Mouse (Mus musculus): ENCODE data around the gene Pdia3. TPM values are rescaled to one million over a fixed set of nuclear protein-coding genes. Genes with fewer than 3 reads are reported as not detected.
"Not testable (repeated sequence)": the region's sequence is repeated elsewhere in the genome, so short reads cannot be mapped to it uniquely, and the experiment has no call there.

Gene Pdia3
- polyA plus RNA-seq (2012; rRNA removed): 96.5 and 99.1 TPM in 2 replicates

GRCm38 (mm10) chr2:121413387-121414042, at the start of gene Pdia3, which contains the start of gene Catsper2:
Gene Pdia3 (plus strand): TSS chr2:121413775.
Gene Catsper2 (minus strand): TSS chr2:121413792.
- peak; percentile 68 for TF ChIP-seq POLR2A (IDR thresholded peaks at IDR 0.05; ENCODE audit: borderline replicate concordance, insufficient read depth, low read length)
- TF ChIP-seq CTCF (IDR thresholded peaks at IDR 0.05; ENCODE audit: borderline replicate concordance, insufficient read depth, low read depth, low read length): no peak
- under 1% methylated on average over 67 of the region's 68 CpGs for WGBS
- peaks cover 4% of the 10 kb centered on the region; the same call in 1 of the 2 replicates for H3K4me1 ChIP-seq (ENCODE audit: control insufficient read depth, insufficient read depth, low read length)
- peak; percentile 97 to 98 for DNase-seq
- H3K4me3 ChIP-seq (replicated peaks; ENCODE audit: insufficient read depth, low read depth, low read length): peak within 1 kb of the TSS; percentile 94
- H3K27ac ChIP-seq (ENCODE audit: insufficient read depth, low read length): peak within 1 kb of the TSS; percentile 97
- no peaks in the 10 kb centered on the region for H3K27me3 ChIP-seq (ENCODE audit: control insufficient read depth, insufficient read depth, low read length)

DNA sequence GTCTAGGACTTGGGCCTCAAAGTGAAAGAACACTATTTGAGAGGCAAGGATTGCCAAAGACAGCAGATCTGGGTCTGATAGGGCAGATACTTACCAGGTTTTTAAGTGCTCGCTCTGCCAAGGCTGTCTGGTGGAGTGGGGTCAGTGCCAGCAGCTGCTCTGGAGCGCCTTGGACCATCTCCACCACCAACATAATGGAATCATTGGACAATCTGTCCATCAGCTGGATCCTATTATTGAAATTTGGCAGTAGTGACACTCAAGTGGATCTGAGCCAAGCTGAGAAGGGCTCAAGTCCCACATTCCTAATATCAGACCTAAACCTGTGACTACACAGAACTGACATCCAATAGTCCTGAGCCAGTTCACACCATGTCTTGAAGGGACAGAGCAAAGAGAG, 44.7 kb upstream of the Pdia3 start:
- H3K4me3 ChIP-seq (replicated peaks; ENCODE audit: insufficient read depth, low read depth, low read length): no peak overlapping the region
- WGBS: 16% methylated on average over 2 of the region's 2 CpGs
- TF ChIP-seq CTCF (IDR thresholded peaks at IDR 0.05; ENCODE audit: borderline replicate concordance, insufficient read depth, low read depth, low read length) (no peak), POLR2A (IDR thresholded peaks at IDR 0.05; ENCODE audit: borderline replicate concordance, insufficient read depth, low read length) (no peak)
- H3K27me3 ChIP-seq (ENCODE audit: control insufficient read depth, insufficient read depth, low read length): no peaks in the 10 kb centered on the region
- H3K27ac ChIP-seq (ENCODE audit: insufficient read depth, low read length): no peak overlapping the region
- DNase-seq: peak in 1 of 2 experiments; percentile 52
- H3K4me1 ChIP-seq (ENCODE audit: control insufficient read depth, insufficient read depth, low read length): peaks cover 8% of the 10 kb centered on the region

GRCm38 (mm10) chr2:121370921-121371320, 42.7 kb upstream of the Pdia3 start:
- Histone ChIP-seq H3K4me3 (replicated peaks; ENCODE audit: insufficient read depth, low read depth, low read length) (no peak overlapping the region), H3K27me3 (ENCODE audit: control insufficient read depth, insufficient read depth, low read length) (no peaks in the 10 kb centered on the region), H3K27ac (ENCODE audit: insufficient read depth, low read length) (no peak overlapping the region), H3K4me1 (ENCODE audit: control insufficient read depth, insufficient read depth, low read length) (peaks cover 8% of the 10 kb centered on the region)
- no peak for DNase-seq
- no peak for TF ChIP-seq CTCF (IDR thresholded peaks at IDR 0.05; ENCODE audit: borderline replicate concordance, insufficient read depth, low read depth, low read length)
- no peak for TF ChIP-seq POLR2A (IDR thresholded peaks at IDR 0.05; ENCODE audit: borderline replicate concordance, insufficient read depth, low read length)
- 89% methylated on average over 5 of the region's 5 CpGs for WGBS

- 77% methylated on average over 3 of the region's 3 CpGs for WGBS
Observed at GRCm38 (mm10) chr2:121372266-121372665, 41.3 kb upstream of the Pdia3 start.

DNA sequence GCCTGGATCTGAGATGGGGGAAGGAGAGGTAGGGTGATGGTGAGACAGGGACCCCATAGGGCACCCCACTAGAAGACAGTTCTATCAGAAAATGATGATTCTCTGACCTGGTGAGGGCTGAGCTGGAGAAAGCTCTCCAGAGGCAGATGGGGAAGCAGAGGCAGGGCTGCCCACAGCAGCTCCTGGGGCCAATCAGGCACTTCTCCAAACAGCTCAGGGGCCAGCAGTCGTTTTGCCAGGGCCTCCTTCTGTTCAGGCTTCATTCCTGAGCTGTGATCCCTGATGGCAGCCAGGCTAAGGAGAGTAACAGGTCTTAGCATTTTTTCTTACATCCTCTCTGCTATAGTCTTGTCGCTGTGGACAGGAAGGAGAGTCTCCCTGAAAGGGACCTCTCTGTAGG, 38.8 kb upstream of the Pdia3 start:
- no peak for TF ChIP-seq POLR2A (IDR thresholded peaks at IDR 0.05; ENCODE audit: borderline replicate concordance, insufficient read depth, low read length)
- TF ChIP-seq CTCF (IDR thresholded peaks at IDR 0.05; ENCODE audit: borderline replicate concordance, insufficient read depth, low read depth, low read length): no peak
- 44% methylated on average over 2 of the region's 2 CpGs for WGBS
- DNase-seq: no peak

More at GRCm38 (mm10) chr2:121372266-121372665, 41.3 kb upstream of the Pdia3 start:
- Histone ChIP-seq H3K4me3 (replicated peaks; ENCODE audit: insufficient read depth, low read depth, low read length) (no peak overlapping the region), H3K4me1 (ENCODE audit: control insufficient read depth, insufficient read depth, low read length) (peaks cover 13% of the 10 kb centered on the region), H3K27me3 (ENCODE audit: control insufficient read depth, insufficient read depth, low read length) (no peaks in the 10 kb centered on the region), H3K27ac (ENCODE audit: insufficient read depth, low read length) (no peak overlapping the region)
- DNase-seq: no peak
- TF ChIP-seq CTCF (IDR thresholded peaks at IDR 0.05; ENCODE audit: borderline replicate concordance, insufficient read depth, low read depth, low read length) (no peak), POLR2A (IDR thresholded peaks at IDR 0.05; ENCODE audit: borderline replicate concordance, insufficient read depth, low read length) (no peak)

GRCm38 (mm10) chr2:121386961-121387575, 26.5 kb upstream of the Pdia3 start, which contains the start of gene Strc:
Gene Strc (minus strand): TSS chr2:121387168.
- H3K4me3 ChIP-seq (replicated peaks; ENCODE audit: insufficient read depth, low read depth, low read length); H3K27me3 ChIP-seq (ENCODE audit: control insufficient read depth, insufficient read depth, low read length); DNase-seq; H3K4me1 ChIP-seq (ENCODE audit: control insufficient read depth, insufficient read depth, low read length); H3K27ac ChIP-seq (ENCODE audit: insufficient read depth, low read length): not testable (repeated sequence)
- 86% methylated on average over 16 of the region's 17 CpGs for WGBS

More for the DNA sequence above, 38.8 kb upstream of the Pdia3 start:
- no peak overlapping the region for H3K4me3 ChIP-seq (replicated peaks; ENCODE audit: insufficient read depth, low read depth, low read length)
- 0 out of 2 replicates have a peak, but pooled peaks cover 5% of the 10 kb centered on the region for H3K4me1 ChIP-seq (ENCODE audit: control insufficient read depth, insufficient read depth, low read length)
- no peaks in the 10 kb centered on the region for H3K27me3 ChIP-seq (ENCODE audit: control insufficient read depth, insufficient read depth, low read length)
- H3K27ac ChIP-seq (ENCODE audit: insufficient read depth, low read length): no peak overlapping the region

DNA sequence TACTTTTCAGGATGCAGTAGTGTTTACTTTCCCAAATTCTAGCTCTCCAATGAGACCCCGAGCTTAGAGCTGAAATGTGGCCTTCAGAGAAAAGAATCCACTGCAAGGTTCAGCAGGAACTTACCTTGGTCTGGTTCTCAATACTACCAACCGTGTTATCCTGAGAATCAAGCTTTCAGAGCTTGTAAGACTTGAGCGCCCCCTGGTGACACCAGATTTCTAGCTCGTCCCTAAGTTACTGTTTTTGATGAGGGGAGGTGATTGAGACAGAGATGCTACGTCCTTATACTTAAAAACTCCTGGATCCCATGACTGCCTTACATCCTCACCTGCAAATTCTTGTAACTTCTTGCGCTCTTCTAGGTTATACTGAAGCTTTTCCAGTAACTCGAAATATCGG, 17.0 kb upstream of the Pdia3 start:
- Histone ChIP-seq H3K27me3 (ENCODE audit: control insufficient read depth, insufficient read depth, low read length) (no peaks in the 10 kb centered on the region), H3K4me1 (ENCODE audit: control insufficient read depth, insufficient read depth, low read length) (no peaks in the 10 kb centered on the region), H3K27ac (ENCODE audit: insufficient read depth, low read length) (no peak overlapping the region), H3K4me3 (replicated peaks; ENCODE audit: insufficient read depth, low read depth, low read length) (no peak overlapping the region)
- 14% methylated on average over 8 of the region's 8 CpGs for WGBS
- peak; percentile 78 to 89 for DNase-seq
- TF ChIP-seq POLR2A (IDR thresholded peaks at IDR 0.05; ENCODE audit: borderline replicate concordance, insufficient read depth, low read length) (no peak), CTCF (IDR thresholded peaks at IDR 0.05; ENCODE audit: borderline replicate concordance, insufficient read depth, low read depth, low read length) (peak; percentile 60; the same call in 1 of the 2 replicates)

- no peak for TF ChIP-seq POLR2A (IDR thresholded peaks at IDR 0.05; ENCODE audit: borderline replicate concordance, insufficient read depth, low read length)
- no peak for TF ChIP-seq CTCF (IDR thresholded peaks at IDR 0.05; ENCODE audit: borderline replicate concordance, insufficient read depth, low read depth, low read length)
- H3K4me1 ChIP-seq (ENCODE audit: control insufficient read depth, insufficient read depth, low read length): no peaks in the 10 kb centered on the region
- H3K27me3 ChIP-seq (ENCODE audit: control insufficient read depth, insufficient read depth, low read length): no peaks in the 10 kb centered on the region
- H3K4me3 ChIP-seq (replicated peaks; ENCODE audit: insufficient read depth, low read depth, low read length): no peak overlapping the region
- H3K27ac ChIP-seq (ENCODE audit: insufficient read depth, low read length): no peak overlapping the region
- DNase-seq: no peak
Observed at GRCm38 (mm10) chr2:121403296-121403695, 10.3 kb upstream of the Pdia3 start.
